Mouse (Mus musculus) induced T-regulatory cell, adult 2 months (primary cell): ENCODE measurements at regions not wholly inside any gene's neighbourhood (a gene's known extent, or its start where the extent isn't known, plus 50 kb on each side); places are given as distances from the start of the nearest gene placed in this dataset.

Source experiments
- DNase-seq: peaks from one replicate; pipeline ENCODE4 v3.0.0-alpha.2; 2012; ENCODE audit warnings: low read depth

GRCm38 (mm10) chr4:125201638-125202325, 74.1 kb upstream of the Zc3h12a start:
- DNase-seq = no peak

- DNase-seq = no peak
Measured at GRCm38 (mm10) chr4:125200762-125201161, 73.1 kb upstream of the Zc3h12a start.

GRCm38 (mm10) chr4:125199281-125199680, 71.6 kb upstream of the Zc3h12a start:
- DNase-seq = no peak

- no peak for DNase-seq
Measured at GRCm38 (mm10) chr4:125195901-125196435, 68.3 kb upstream of the Zc3h12a start.

GRCm38 (mm10) chr4:125194722-125195380, 67.2 kb upstream of the Zc3h12a start:
- DNase-seq = no peak

GRCm38 (mm10) chr4:125194298-125194697, 66.7 kb upstream of the Zc3h12a start:
- DNase-seq = no peak

GRCm38 (mm10) chr4:125191680-125192079, 64.0 kb upstream of the Zc3h12a start:
- DNase-seq = no peak

GRCm38 (mm10) chr4:125191010-125191409, 63.4 kb upstream of the Zc3h12a start:
- DNase-seq = no peak

- DNase-seq = no peak
Measured at GRCm38 (mm10) chr4:125189971-125190370, 62.3 kb upstream of the Zc3h12a start.

GRCm38 (mm10) chr4:125186246-125186645, 58.6 kb upstream of the Zc3h12a start:
- DNase-seq = no peak

GRCm38 (mm10) chr4:125185076-125185475, 57.4 kb upstream of the Zc3h12a start:
- no peak for DNase-seq

- DNase-seq = no peak
Measured at GRCm38 (mm10) chr4:125180947-125181346, 53.3 kb upstream of the Zc3h12a start.

- no peak for DNase-seq
Measured at GRCm38 (mm10) chr4:125178552-125178951, 50.9 kb upstream of the Zc3h12a start.

- DNase-seq = no peak
Measured at GRCm38 (mm10) chr4:125177666-125178065, 50.0 kb upstream of the Zc3h12a start.
